Mouse (Mus musculus) neutrophil, adult 59 days (primary cell): ENCODE results near the gene Pik3r2. TPM values are rescaled to one million over a fixed set of nuclear protein-coding genes. Genes with fewer than 3 reads are reported as not detected.

Experiments
- total RNA-seq, 2 experiments: library from RNA; stranded (reverse); gene quantifications; 1 replicate in 1 of 2; 2 replicates in 1 of 2; pipeline ENCODE4 v1.2.4; 2023

Gene Pik3r2
- 10 to 100 TPM; 20.1 to 20.5 TPM for total RNA-seq

DNA sequence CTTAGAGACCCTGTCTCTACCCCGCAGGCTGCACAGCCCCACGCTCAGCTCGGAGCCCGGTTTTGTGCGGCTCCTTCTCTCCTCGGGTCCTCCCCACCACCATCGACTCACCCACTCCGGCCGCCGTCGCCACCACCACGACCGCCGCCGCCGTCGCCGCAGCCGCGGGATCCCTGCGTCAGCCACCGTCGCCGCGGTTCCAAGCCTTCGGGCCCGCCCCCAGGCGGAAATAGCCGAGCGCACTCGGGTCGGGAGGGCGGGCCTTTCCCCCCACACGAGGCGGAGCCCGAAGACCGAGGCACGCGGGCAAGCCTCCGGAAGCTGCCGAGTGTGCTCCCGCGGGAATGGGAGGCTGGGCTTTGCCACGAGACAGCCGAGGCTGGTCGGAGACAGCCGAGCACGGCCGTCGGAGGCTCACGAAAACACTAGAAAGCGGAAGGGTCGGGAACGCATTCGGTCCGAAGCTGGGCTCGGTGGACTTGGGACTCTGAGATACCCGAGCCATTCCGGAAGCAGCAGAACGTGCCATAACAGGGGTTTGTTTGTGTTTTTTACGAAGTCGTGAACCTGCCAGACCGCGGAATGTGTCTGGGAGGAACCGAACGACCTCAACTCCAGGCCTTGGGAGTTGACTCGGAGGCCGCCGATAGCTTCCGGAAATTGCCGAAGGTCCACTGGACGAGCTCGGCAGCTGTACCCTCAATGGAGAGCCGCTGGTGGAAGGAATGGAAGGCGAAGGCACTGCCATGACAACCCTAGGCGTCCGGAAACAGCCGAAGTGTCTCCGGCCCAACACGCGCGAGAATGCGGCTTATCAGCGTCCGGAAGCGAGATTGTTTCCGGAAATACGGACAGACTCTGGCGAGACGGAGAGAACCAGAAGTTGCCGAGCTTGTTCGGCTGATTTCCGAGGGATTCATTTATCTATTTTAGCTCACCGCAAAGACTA, at the start of gene Pik3r2:
Gene Pik3r2, minus strand, starts transcription at position 218 of the 949 bp plus-strand sequence.

DNA sequence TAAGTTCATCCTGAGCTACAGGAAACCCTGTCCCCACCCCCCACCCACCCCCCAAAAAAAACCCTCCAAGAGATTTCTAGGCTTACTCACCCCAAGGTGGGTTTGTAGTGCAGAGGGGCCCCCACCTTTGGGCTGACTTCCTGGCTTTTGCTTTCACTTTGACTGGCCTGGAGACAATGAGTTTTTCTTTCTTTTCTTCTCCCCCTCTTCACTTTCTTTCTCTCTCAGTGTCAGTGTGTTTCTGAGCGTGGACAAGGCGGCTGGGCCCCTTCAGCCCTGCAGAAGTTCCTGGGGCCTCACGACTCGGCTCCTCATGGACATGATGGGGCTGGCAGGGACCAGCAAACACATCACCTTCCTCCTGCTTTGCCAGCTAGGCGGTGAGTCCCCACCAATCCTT, 31.7 kb upstream of the Pik3r2 start, which contains the start of gene Il12rb1:
Gene Il12rb1, plus strand, starts transcription at position 211 of the 400 bp plus-strand sequence.

GRCm38 (mm10) chr8:70804481-70805206, 28.1 kb upstream of the Pik3r2 start, which contains the start of gene Mast3:
Gene Mast3 (minus strand): TSS chr8:70805054.

DNA sequence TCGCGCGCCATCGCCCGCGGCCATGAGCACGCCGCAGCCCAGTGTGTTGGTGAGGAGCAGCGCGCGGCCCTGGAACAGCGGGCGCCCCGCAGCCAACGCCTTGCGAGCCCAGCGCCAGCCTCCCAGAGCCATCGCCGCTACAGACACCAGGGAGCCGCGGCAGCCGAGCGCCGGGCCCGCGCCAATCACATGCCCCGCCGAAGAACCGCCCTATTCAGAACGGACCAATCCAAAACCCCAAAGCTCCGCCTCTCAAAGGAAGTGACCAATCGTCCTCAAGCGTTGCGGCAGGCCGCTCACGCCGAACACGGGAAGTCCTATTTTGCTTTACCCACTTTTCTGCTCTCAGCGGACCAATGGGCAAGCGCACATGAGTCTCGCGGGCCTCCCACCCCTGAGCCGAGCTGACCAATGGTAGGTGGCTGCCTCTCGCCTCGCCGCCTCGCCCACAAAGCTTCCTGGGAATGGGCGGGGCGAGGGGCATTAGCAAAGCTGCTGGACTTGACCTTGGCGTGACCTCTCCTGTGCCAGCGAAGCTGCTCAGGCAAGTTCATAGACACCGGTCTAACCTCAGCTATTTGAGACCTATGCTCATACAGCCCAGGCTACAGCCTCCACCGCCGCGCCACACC, 15.6 kb downstream of the Pik3r2 start, which contains the start of gene Mpv17l2:
Gene Mpv17l2, minus strand, starts transcription at position 172 of the 632 bp plus-strand sequence.

DNA sequence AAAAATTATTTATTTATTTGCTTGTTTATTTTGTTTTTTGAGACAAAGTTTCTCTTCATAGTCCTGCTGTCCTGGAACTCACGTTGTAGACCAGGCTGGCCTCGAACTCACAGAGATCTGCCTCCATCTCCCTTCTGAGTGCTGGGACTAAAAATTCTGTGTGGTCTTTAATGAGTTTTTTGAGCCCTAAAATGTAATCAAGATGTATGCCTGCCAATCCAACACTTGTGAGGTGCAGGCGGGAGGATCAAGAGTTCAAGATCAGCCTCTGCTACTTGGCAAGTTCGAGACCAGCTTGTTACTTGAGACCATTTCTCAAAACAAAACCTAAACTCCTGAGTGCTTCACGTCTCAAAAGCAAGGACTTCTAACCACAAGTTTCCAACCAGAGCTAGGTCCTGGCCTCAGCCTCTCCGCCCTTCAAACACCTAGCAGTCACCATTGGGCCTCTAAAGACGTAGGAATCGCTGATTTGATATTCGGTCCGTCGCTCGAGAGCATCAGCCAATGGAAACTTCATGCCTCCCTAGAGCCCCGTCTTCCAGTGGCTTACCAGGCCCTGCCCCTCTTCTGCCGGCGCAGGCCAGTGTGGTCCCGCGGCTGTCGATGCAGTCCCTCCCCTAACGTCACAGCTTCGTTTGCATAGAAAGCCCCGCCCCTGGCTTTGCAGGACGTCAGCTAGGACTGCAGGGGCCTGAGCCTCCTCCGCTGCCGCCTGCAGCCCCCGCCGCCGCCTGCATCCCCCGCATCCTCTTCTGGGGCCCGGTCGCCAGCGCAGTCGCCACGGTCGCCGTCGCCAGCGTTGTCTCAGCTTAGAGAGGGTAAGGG, 22.3 kb downstream of the Pik3r2 start, which contains the start of gene Rab3a:
Gene Rab3a, plus strand, starts transcription at position 637 of the 828 bp plus-strand sequence.

GRCm38 (mm10) chr8:70723486-70724210, 52.9 kb downstream of the Pik3r2 start, which contains the start of gene Pde4c:
Gene Pde4c (plus strand): TSS chr8:70723720.

DNA sequence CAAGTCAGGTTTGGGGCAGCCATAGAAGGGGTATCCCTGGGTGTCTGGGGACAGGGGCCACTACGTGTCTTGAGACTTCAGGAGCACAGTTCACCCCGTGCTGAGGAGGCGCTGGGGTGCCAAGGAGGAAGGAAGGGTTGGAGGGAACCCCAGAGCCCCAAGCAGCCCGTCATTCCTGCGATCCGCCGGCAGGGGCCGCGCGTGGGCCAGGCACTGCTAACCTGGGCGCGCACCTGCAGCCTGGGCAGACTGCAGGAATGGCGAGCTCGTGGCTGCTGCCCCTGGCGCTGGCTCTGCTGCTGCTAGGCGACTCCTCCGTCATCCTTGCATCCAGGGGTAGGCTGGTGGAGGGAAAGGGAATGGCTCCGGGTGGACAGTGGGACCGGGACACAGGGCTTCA, 58.2 kb downstream of the Pik3r2 start, which contains the start of gene Gm3336:
Gene Gm3336, plus strand, starts transcription at position 247 of the 400 bp plus-strand sequence.

Other genes with a start within 250 kb of the Pik3r2 start
- gene Fkbp8, start 249.0 kb downstream of the Pik3r2 start, total RNA-seq = 100 to 1,000 TPM; 180 to 195 TPM
- gene Kxd1, start 248.8 kb downstream of the Pik3r2 start, total RNA-seq = 10 to 100 TPM; 35.5 to 41.3 TPM
- 10 to 100 TPM; 45.8 to 47.5 TPM for gene Ell, start 237.3 kb downstream of the Pik3r2 start, total RNA-seq
- gene Isyna1, start 182.3 kb downstream of the Pik3r2 start, total RNA-seq = 10 to 100 TPM; 36.3 to 37.9 TPM
- gene Ssbp4, start 167.8 kb downstream of the Pik3r2 start, total RNA-seq = 10 to 100 TPM; 56.0 to 61.5 TPM
- 10 to 100 TPM; 80.6 to 91.2 TPM for gene Lrrc25, start 160.6 kb downstream of the Pik3r2 start, total RNA-seq
- under 1 TPM; 0.46 to 0.67 TPM for gene Gdf15, start 144.3 kb downstream of the Pik3r2 start, total RNA-seq
- 1 to 10 TPM; 2.9 to 3.7 TPM for gene Pgpep1, start 116.3 kb downstream of the Pik3r2 start, total RNA-seq
- 10 to 100 TPM; 45.3 to 47.9 TPM for gene Lsm4, start 103.5 kb downstream of the Pik3r2 start, total RNA-seq
- 100 to 1,000 TPM; 528 to 702 TPM for gene Jund, start 77.8 kb downstream of the Pik3r2 start, total RNA-seq
- gene Iqcn, start 73.3 kb downstream of the Pik3r2 start, total RNA-seq = 1 to 10 TPM; 3.2 to 5.3 TPM
- under 1 TPM in 1 of 2 experiments, not detected in 1; 0.33 TPM for gene Gm3336, start 58.2 kb downstream of the Pik3r2 start, total RNA-seq
- under 1 TPM; 0.62 to 0.80 TPM for gene Pde4c, start 53.0 kb downstream of the Pik3r2 start, total RNA-seq
- gene Rab3a, start 22.0 kb downstream of the Pik3r2 start, total RNA-seq = 1 to 10 TPM; 2.4 to 4.8 TPM
- gene Mpv17l2, start 15.8 kb downstream of the Pik3r2 start, total RNA-seq = 10 to 100 TPM; 16.8 to 19.4 TPM
- gene Mast3, start 28.3 kb upstream of the Pik3r2 start, total RNA-seq = 100 to 1,000 TPM; 165 to 179 TPM
- gene Il12rb1, start 31.7 kb upstream of the Pik3r2 start, total RNA-seq = 1 to 10 TPM in 1 of 2 experiments, under 1 TPM in 1; 0.31 to 1.4 TPM
- 10 to 100 TPM; 11.8 to 12.8 TPM for gene Arrdc2, start 63.0 kb upstream of the Pik3r2 start, total RNA-seq
- gene Kcnn1, start 86.5 kb upstream of the Pik3r2 start, total RNA-seq = under 1 TPM in 1 of 2 experiments, not detected in 1; 0.20 TPM
- gene Ccdc124, start 97.2 kb upstream of the Pik3r2 start, total RNA-seq = 10 to 100 TPM; 31.4 to 33.4 TPM
- gene Slc5a5, start 116.0 kb upstream of the Pik3r2 start, total RNA-seq = not detected
- gene Rpl18a, start 120.7 kb upstream of the Pik3r2 start, total RNA-seq = 1,000 to 10,000 TPM; 1,308 to 1,488 TPM
- gene Map1s, start 129.2 kb upstream of the Pik3r2 start, total RNA-seq = 10 to 100 TPM; 28.5 to 40.1 TPM